Mouse (Mus musculus): Measurements from ENCODE around the gene Fry.

DNA sequence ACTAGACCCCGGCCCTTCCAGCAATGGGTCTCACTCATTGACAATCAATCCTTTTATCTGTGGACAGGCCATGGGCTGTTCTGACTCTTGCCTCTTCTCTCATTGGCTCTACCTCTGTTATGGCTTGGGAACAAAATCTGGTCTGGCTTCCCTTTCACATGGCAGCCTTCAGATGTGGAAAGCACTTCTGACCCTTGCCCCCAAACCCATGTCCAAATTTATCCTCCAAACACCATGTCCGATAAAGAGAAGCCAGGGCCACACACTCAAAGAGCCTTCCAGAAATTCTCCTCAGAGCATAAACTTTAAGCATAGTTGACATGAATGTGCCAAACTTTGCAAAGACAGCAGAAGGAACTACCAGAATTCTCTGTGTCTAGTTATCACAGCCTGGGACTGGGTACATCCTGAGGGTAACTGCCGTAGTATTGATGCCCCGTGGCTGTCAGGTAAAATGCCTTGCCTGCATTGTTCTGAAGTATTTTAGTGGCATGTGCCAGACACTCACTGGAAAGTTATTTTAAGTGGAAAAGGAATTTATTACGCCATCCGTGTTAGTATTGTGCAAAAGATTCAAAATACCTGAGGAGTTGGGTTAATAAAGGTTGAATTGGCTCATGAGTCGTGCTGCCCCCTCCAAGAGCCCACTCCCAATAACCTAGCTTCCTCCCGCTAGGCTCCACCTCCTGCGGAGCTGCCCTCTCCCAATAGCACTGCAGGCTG is 333.0 kb downstream of the Fry start:
- TF ChIP-seq POLR2AphosphoS5 (IDR thresholded peaks at IDR 0.05; ENCODE audit: borderline replicate concordance, low read depth, low read length): no peak
- TF ChIP-seq CTCF (IDR thresholded peaks at IDR 0.05 in 2 of 3, conservative IDR thresholded peaks at IDR 0.05 in 1 of 3; ENCODE audit: control insufficient read depth in 1 of 3, insufficient read depth in 1 of 3, low read depth in 2 of 3, low read length in 3 of 3, poor library complexity in 1 of 3, severe bottlenecking in 1 of 3): no peak
- TF ChIP-seq NELFE (IDR thresholded peaks at IDR 0.05; ENCODE audit: low read depth, low read length): no peak
